Comparison of ENCODE assay signal across 8 mouse cellular contexts in the genomic region with DNA sequence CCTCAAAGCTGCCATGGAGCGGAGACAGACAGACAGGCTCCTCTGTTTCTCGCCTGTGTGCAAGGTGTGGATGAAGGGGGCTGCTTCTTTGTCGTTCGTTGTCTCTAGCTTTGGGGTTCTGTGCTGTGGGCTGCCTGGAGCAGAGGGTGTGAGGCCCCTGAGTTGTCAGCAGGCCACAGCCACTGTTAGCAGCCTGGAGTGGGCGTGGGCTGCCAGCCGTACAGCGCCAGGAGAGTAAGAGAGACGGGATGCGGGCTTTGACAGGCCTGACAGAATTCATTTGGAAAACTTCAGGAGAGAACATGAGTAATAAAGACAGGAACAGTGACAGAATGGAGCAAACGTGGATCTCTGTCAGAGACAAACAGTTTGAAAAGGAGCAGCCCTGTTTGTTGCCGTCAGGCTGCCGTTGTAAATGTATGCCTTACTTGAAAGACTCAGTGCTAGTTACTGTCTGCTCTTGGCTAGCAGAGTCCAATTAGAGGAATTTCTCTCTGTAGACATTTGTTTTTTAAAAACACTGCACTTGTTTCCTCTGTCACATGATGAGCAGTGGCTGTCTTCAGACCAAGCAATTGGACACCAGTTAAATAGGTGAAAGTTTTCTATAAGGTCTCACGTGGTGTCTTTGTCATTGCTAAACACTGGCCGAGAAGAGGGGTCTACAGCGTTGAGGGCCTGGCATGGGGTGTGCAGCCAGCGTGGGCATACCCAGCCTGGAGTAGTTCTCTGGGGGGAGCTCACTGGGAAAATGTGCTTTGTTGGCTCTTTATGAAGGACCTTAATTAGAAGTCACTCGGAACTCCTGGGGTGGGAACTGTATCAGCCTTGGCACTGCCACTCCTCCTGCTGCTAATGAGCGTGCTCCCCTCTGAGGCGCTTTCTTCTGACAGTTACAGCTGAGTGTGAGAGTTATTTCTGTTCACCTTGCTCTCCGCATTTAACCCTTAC.
DNase-seq lines count a peak whose midpoint lies in the region; ATAC-seq and TF ChIP-seq lines count a peak whose summit lies in the region.
"Had no signal": no experiment of that assay in that cellular context is flagged by ENCODE, and none has a peak within 500 bp of the region (broad histone marks: within the 10 kb centered on the region; RNA-seq: fewer than 3 reads in every experiment).

No protein-coding gene starts in this region.

- no peak for DNase-seq in lung, embryonic 14.5 days
- no peak for DNase-seq in lung, postnatal 14 days
- DNase-seq in heart, postnatal 4 days = peak; percentile 40
- peak; percentile 66 for DNase-seq in midbrain, postnatal 0 days (ENCODE audit: low spot score)
- no peak for DNase-seq in left cerebral cortex, postnatal 4 days
- no peak for DNase-seq in gastrocnemius, postnatal 25 days

- 0 out of 2 replicates have a peak, but pooled peaks cover 3% of the 10 kb centered on the region for H3K4me1 ChIP-seq in lung, embryonic 14.5 days (ENCODE audit: insufficient read depth)
- H3K4me1 ChIP-seq in embryonic facial prominence, embryonic 15.5 days = peaks cover 27% of the 10 kb centered on the region
- H3K4me1 ChIP-seq in midbrain, postnatal 0 days (ENCODE audit: insufficient read depth, low read length) = peaks cover 12% of the 10 kb centered on the region

- no peak for TF ChIP-seq CTCF in lung, embryonic 14.5 days (IDR thresholded peaks at IDR 0.05; ENCODE audit: low read depth)
- TF ChIP-seq CTCF in midbrain, postnatal 0 days (IDR thresholded peaks at IDR 0.05) = no peak

- no peaks in the 10 kb centered on the region for H3K9me3 ChIP-seq in lung, embryonic 14.5 days (ENCODE audit: low read depth, low read length)
- no peaks in the 10 kb centered on the region for H3K9me3 ChIP-seq in embryonic facial prominence, embryonic 15.5 days (replicated peaks)
- H3K9me3 ChIP-seq in midbrain, postnatal 0 days (ENCODE audit: low read length) = no peaks in the 10 kb centered on the region
- H3K9me3 ChIP-seq: stomach, embryonic 15.5 days had no signal

- no peak overlapping the region for H3K4me2 ChIP-seq in lung, embryonic 14.5 days
- no peak overlapping the region for H3K4me2 ChIP-seq in embryonic facial prominence, embryonic 15.5 days (replicated peaks)
- peak overlapping the region; percentile 20; the same call in 1 of the 2 replicates for H3K4me2 ChIP-seq in midbrain, postnatal 0 days (ENCODE audit: low read depth, low read length, poor library complexity, severe bottlenecking)
- H3K4me2 ChIP-seq: stomach, embryonic 15.5 days had no signal

- ATAC-seq in lung, embryonic 14.5 days (ENCODE audit: insufficient read depth) = no peak; the same call in 1 of the 2 replicates
- ATAC-seq in embryonic facial prominence, embryonic 15.5 days (ENCODE audit: insufficient number of reproducible peaks, low FRiP score, low TSS enrichment, low read depth) = peak; percentile 40; the same call in 1 of the 2 replicates
- peak; percentile 73 for ATAC-seq in midbrain, postnatal 0 days (ENCODE audit: low FRiP score)

- WGBS in lung, embryonic 14.5 days = 39% methylated on average over 20 of the region's 20 CpGs
- 32% methylated on average over 20 of the region's 20 CpGs for WGBS in embryonic facial prominence, embryonic 15.5 days
- 16% methylated on average over 20 of the region's 20 CpGs for WGBS in midbrain, postnatal 0 days

- H3K27ac ChIP-seq in lung, embryonic 14.5 days (ENCODE audit: low read depth) = peak overlapping the region; percentile 16; the same call in 1 of the 2 replicates
- H3K27ac ChIP-seq in embryonic facial prominence, embryonic 15.5 days (replicated peaks) = peak overlapping the region; percentile 45; the same call in 1 of the 2 replicates
- peak overlapping the region; percentile 65 for H3K27ac ChIP-seq in midbrain, postnatal 0 days (ENCODE audit: low read depth, low read length)
- H3K27ac ChIP-seq: stomach, embryonic 15.5 days had no signal

- H3K9ac ChIP-seq in lung, embryonic 14.5 days = peak overlapping the region; percentile 17; the same call in 1 of the 2 replicates
- H3K9ac ChIP-seq in embryonic facial prominence, embryonic 15.5 days = no peak overlapping the region
- 0 out of 2 replicates have a peak overlapping the region, but pooled peaks have one; percentile 29 for H3K9ac ChIP-seq in midbrain, postnatal 0 days (replicated peaks; ENCODE audit: low read length, poor library complexity, severe bottlenecking)
- H3K9ac ChIP-seq: stomach, embryonic 15.5 days had no signal

- no peak overlapping the region for H3K4me3 ChIP-seq in lung, embryonic 14.5 days (ENCODE audit: low read depth, low read length)
- H3K4me3 ChIP-seq in embryonic facial prominence, embryonic 15.5 days (replicated peaks) = no peak overlapping the region
- no peak overlapping the region for H3K4me3 ChIP-seq in midbrain, postnatal 0 days (ENCODE audit: low read depth, low read length)
- H3K4me3 ChIP-seq: stomach, embryonic 15.5 days had no signal

- peaks cover 7% of the 10 kb centered on the region for H3K36me3 ChIP-seq in lung, embryonic 14.5 days (ENCODE audit: insufficient read depth)
- no peaks in the 10 kb centered on the region for H3K36me3 ChIP-seq in embryonic facial prominence, embryonic 15.5 days
- no peaks in the 10 kb centered on the region for H3K36me3 ChIP-seq in midbrain, postnatal 0 days (ENCODE audit: insufficient read depth, low read length)
- H3K36me3 ChIP-seq: stomach, embryonic 15.5 days had no signal

- H3K27me3 ChIP-seq in lung, embryonic 14.5 days (ENCODE audit: insufficient read depth, low read length) = no peaks in the 10 kb centered on the region
- H3K27me3 ChIP-seq in embryonic facial prominence, embryonic 15.5 days = no peaks in the 10 kb centered on the region
- H3K27me3 ChIP-seq in midbrain, postnatal 0 days (ENCODE audit: insufficient read depth, low read length) = no peaks in the 10 kb centered on the region
- H3K27me3 ChIP-seq: stomach, embryonic 15.5 days had no signal

- intact Hi-C loops in left cerebral cortex, postnatal 4 days (cut with DNase I) = no loop called here

Comparison
In these comparisons a context has a peak if more than half of its experiments do, and no peak if none do; other contexts are left out.
1. DNase-seq: peak in heart, postnatal 4 days (single experiment) and midbrain, postnatal 0 days (single experiment); none in lung, embryonic 14.5 days (single experiment), lung, postnatal 14 days (single experiment), left cerebral cortex, postnatal 4 days (single experiment) and gastrocnemius, postnatal 25 days (single experiment).
2. Peak in every context shown above with its lines, with median percentiles within 50 percentile points of each other: H3K27ac ChIP-seq.